Mouse (Mus musculus) liver, embryonic 14.5 days (tissue): ENCODE measurements around the gene Zfp780b. TPM values are rescaled to one million over a fixed set of nuclear protein-coding genes. Genes with fewer than 3 reads are reported as not detected.
"Not testable (repeated sequence)": the region's sequence is repeated elsewhere in the genome, so short reads cannot be mapped to it uniquely, and the experiment has no call there.

Experiments used
- ATAC-seq: fragments of 200-750 bp; cut with Nextera tagmentation; 2 replicates; pipeline ENCODE4 v1.8.0; 2017; ENCODE audit warnings: moderate number of reproducible peaks, mild to moderate bottlenecking, moderate library complexity; ENCODE audit not compliant: insufficient read depth
- DNase-seq, 3 experiments: peaks; one replicate each; pipeline ENCODE4 v3.0.0-alpha.2; 2012 to 2013; ENCODE audit warnings: low read depth in 3 of 3, low spot score in 3 of 3
- H3K27ac ChIP-seq: fragments of 300-500 bp; sonication (generic); 2 replicates; pipeline ENCODE4 v1.5.1; 2014; ENCODE audit warnings: moderate library complexity, mild to moderate bottlenecking, control low read depth, inconsistent platforms
- H3K27me3 ChIP-seq: fragments of 300-500 bp; sonication (generic); 2 replicates; pipeline ENCODE4 v1.6.1; 2014; ENCODE audit warnings: mild to moderate bottlenecking, low read length, moderate library complexity; ENCODE audit not compliant: control insufficient read depth, insufficient read depth
- H3K36me3 ChIP-seq: fragments of 300-500 bp; sonication (generic); replicated peaks from 2 replicates; pipeline ENCODE4 v1.6.1; 2014; ENCODE audit warnings: low read depth; ENCODE audit not compliant: control insufficient read depth, insufficient read depth
- H3K4me1 ChIP-seq, 2 experiments: fragments of 200-500 bp in 1 of 2; fragments of 300-500 bp in 1 of 2; sonication (generic) in 1 of 2; replicated peaks; 2 replicates each; pipeline ENCODE4 v1.6.1; 2012 to 2014; ENCODE audit warnings: antibody characterized with exemption in 1 of 2, inconsistent platforms in 1 of 2, low read length in 1 of 2; ENCODE audit not compliant: control insufficient read depth in 2 of 2, insufficient read depth in 2 of 2
- H3K4me2 ChIP-seq: fragments of 300-500 bp; sonication (generic); 2 replicates; pipeline ENCODE4 v1.6.1; 2014; ENCODE audit warnings: low read depth, mild to moderate bottlenecking, control low read depth, moderate library complexity
- H3K4me3 ChIP-seq, 2 experiments: fragments of 200-500 bp in 1 of 2; fragments of 300-500 bp in 1 of 2; sonication (generic) in 1 of 2; 2 replicates each; pipeline ENCODE4 v1.5.1; 2012 to 2014; ENCODE audit warnings: low read depth in 2 of 2, low read length in 2 of 2, mild to moderate bottlenecking in 2 of 2, control low read depth in 1 of 2, inconsistent platforms in 1 of 2, moderate library complexity in 1 of 2; ENCODE audit not compliant: insufficient read depth in 1 of 2
- H3K9ac ChIP-seq: fragments of 300-500 bp; sonication (generic); replicated peaks from 2 replicates; pipeline ENCODE4 v1.6.1; 2014; ENCODE audit warnings: mild to moderate bottlenecking, control low read depth, moderate library complexity
- H3K9me3 ChIP-seq: fragments of 300-500 bp; sonication (generic); 2 replicates; pipeline ENCODE4 v1.6.1; 2016; ENCODE audit warnings: low read length, mixed read lengths; ENCODE audit not compliant: control insufficient read depth
- CTCF ChIP-seq: IDR thresholded peaks from 2 replicates; pipeline ENCODE4 v1.5.1; 2016; ENCODE audit warnings: antibody characterized with exemption, low read depth, control low read depth
- EP300 ChIP-seq: IDR thresholded peaks from 2 replicates; pipeline ENCODE4 v1.6.1; 2016; ENCODE audit warnings: antibody characterized with exemption, low read depth
- WGBS: fragments of 180-500 bp; shearing (Covaris S2); extraction: QIAGEN DNeasy Blood & Tissue Kit; methylation state at CpG from one replicate; pipeline ENCODE4 v1.1.7; 2014; ENCODE audit not compliant: insufficient replicate concordance; 5-methylcytosine and 5-hydroxymethylcytosine counted together
- polyA plus RNA-seq, 2 experiments: library from polyadenylated mRNA; depleted of rRNA in 1 of 2; stranded (reverse) in 1 of 2; unstranded in 1 of 2; fragments of >200 nt; fragmentation: Nextera tagmentation in 1 of 2; extraction: Ambion mirVana in 1 of 2; gene quantifications; 2 replicates each; pipeline versions ENCODE4 v1.2.1 to v1.2.3; 2012 to 2014

The Zfp780b gene
- polyA plus RNA-seq, 2 experiments, result 1.3 to 2.6 TPM

DNA sequence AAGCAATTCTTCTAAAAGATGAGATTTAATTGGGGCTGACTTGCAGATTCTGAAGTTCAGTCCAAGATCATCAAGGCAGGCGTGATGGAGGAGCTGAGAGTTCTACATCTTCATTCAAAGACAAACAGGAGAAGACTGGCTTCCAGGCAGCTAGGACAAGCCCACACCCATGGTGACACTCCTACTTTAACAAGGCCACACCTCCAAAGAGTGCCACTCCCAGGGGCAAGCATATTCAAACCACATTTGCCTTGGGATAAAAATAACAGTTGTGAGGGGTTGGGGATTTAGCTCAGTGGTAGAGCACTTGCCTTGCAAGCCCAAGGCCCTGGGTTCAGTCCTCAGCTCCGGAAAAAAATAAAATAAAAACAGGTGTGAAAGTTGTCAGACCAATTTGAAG lies 3.2 kb upstream of the Zfp780b start:
- WGBS, result 48% methylated on average over 2 of the region's 2 CpGs
- TF ChIP-seq CTCF, result no peak
- TF ChIP-seq EP300, result no peak
- Histone ChIP-seq H3K9ac (no peak overlapping the region), H3K4me2 (no peak overlapping the region), H3K27ac (no peak overlapping the region), H3K4me3 (no peak overlapping the region), H3K27me3 (no peaks in the 10 kb centered on the region), H3K4me1 (peaks cover 0 to 5% of the 10 kb centered on the region in 2 experiments; a peak in 2 of 4 replicates), H3K9me3 (peaks cover 3% of the 10 kb centered on the region; the same call in 1 of the 2 replicates), H3K36me3 (no peaks in the 10 kb centered on the region)
- no peak for ATAC-seq
- DNase-seq, result no peak

- H3K9me3 ChIP-seq, H3K9ac ChIP-seq, H3K27ac ChIP-seq, H3K27me3 ChIP-seq, H3K4me1 ChIP-seq, H3K4me2 ChIP-seq, ATAC-seq, DNase-seq, H3K36me3 ChIP-seq, H3K4me3 ChIP-seq: not testable (repeated sequence)
- WGBS, result 79% methylated on average over 13 of the region's 13 CpGs
Observed at GRCm38 (mm10) chr7:27949451-27949850, 29.5 kb downstream of the Zfp780b start.

DNA sequence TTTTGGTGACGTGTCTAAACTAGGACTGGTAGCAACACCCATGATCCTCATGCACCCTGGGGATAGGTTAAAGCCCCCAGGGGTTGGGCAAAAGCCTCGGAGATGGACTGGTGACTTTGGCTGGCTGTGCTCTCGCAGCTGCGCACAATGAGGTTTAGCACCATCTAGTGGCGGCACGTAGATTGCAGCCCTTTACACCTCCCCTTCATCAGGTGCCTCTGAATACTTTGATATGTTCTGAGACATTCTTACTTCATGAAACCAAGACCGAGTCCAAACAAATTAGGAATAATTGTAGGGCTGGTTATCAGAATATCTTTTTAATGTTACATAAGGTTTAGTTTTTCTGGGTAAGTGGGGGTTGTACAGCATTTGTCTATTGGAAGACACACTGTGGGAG lies 37.1 kb downstream of the Zfp780b start:
- peak; percentile 43; the same call in 1 of the 2 replicates for TF ChIP-seq CTCF
- H3K4me2 ChIP-seq, H3K4me1 ChIP-seq, H3K27ac ChIP-seq, H3K36me3 ChIP-seq, ATAC-seq, H3K9me3 ChIP-seq, H3K27me3 ChIP-seq, H3K4me3 ChIP-seq, H3K9ac ChIP-seq, DNase-seq: not testable (repeated sequence)
- 21% methylated on average over 3 of the region's 7 CpGs for WGBS

- not testable (repeated sequence) for H3K4me1 ChIP-seq, H3K9ac ChIP-seq, H3K4me3 ChIP-seq, H3K27me3 ChIP-seq, ATAC-seq, H3K4me2 ChIP-seq, DNase-seq, H3K27ac ChIP-seq, H3K9me3 ChIP-seq, H3K36me3 ChIP-seq
- 18% methylated on average over 1 of the region's 9 CpGs for WGBS
Observed at GRCm38 (mm10) chr7:27933800-27934158, 45.2 kb downstream of the Zfp780b start.

DNA sequence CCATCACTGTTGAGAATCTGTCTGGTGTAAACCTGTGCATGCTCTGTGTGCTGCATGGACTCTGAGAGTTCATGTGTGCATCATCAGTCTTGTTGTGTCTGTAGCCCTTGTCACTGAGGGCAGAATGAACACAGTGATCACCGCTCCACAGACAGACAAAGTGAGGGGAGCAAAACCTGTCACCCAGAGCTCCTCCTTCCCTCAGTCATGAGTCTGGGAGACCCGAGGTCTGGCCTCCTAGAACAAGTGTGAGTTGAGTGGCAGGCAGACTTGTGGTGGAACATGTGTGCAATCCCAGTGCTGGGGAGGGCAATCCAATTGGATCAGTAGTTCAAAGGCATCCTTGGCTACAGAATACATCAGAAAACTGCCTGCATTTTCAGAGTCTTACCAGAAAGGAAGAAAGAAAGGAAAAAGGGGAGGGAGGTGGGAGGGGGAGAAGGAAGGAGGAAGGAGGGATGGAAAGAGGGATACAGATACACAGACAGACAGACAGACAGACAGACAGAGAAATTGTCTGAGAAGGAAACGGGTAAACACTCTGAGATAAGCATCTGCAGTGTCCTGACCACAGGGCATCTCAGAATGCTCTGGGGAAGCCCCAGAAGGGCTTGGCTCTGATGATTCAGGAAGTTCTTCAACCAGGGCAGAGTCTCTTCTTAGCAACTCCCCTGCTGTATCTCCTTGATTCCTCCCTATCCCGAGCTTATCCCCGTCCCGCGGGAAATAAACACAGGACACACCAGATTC lies 45.7 kb downstream of the Zfp780b start:
- WGBS, result 10% methylated on average over 7 of the region's 7 CpGs
- no peaks in the 10 kb centered on the region for H3K9me3 ChIP-seq
- H3K27ac ChIP-seq, result no peak overlapping the region
- H3K4me1 ChIP-seq, result peaks cover 4 to 10% of the 10 kb centered on the region in 2 experiments
- no peak overlapping the region for H3K4me3 ChIP-seq
- H3K9ac ChIP-seq, result no peak overlapping the region
- no peak for TF ChIP-seq CTCF
- TF ChIP-seq EP300, result no peak
- H3K4me2 ChIP-seq, result peak overlapping the region; percentile 35; the same call in 1 of the 2 replicates
- peak; percentile 35; the same call in 1 of the 2 replicates for ATAC-seq
- peak in 1 of 3 experiments; percentile 36 for DNase-seq
- no peaks in the 10 kb centered on the region for H3K27me3 ChIP-seq
- no peaks in the 10 kb centered on the region for H3K36me3 ChIP-seq
